Mouse (Mus musculus) MEL (cell line): ENCODE results near the gene Fam213b.

Experiments used
- CHD1 ChIP-seq: IDR thresholded peaks from 2 replicates; pipeline ENCODE4 v1.6.1; 2012; ENCODE audit warnings: low read depth, mild to moderate bottlenecking, inconsistent platforms, low read length, improper control_type of control experiment
- CHD2 ChIP-seq: IDR thresholded peaks from 2 replicates; pipeline ENCODE4 v1.6.1; 2011; ENCODE audit warnings: low read length, improper control_type of control experiment
- CTCF ChIP-seq, 3 experiments: IDR thresholded peaks in 2 of 3; conservative IDR thresholded peaks in 1 of 3; 2 replicates each; pipeline ENCODE4 v1.5.1; 2011 to 2012; ENCODE audit warnings: low read length in 3 of 3, low read depth in 2 of 3, mild to moderate bottlenecking in 2 of 3, improper control_type of control experiment in 1 of 3, inconsistent platforms in 1 of 3, mixed read lengths in 1 of 3, moderate library complexity in 1 of 3; ENCODE audit not compliant: control insufficient read depth in 1 of 3, insufficient read depth in 1 of 3, poor library complexity in 1 of 3, severe bottlenecking in 1 of 3
- E2F4 ChIP-seq: IDR thresholded peaks from 2 replicates; pipeline ENCODE4 v1.6.1; 2011; ENCODE audit warnings: low read depth, low read length, improper control_type of control experiment, borderline replicate concordance
- GATA1 ChIP-seq: IDR thresholded peaks from 2 replicates; pipeline ENCODE4 v1.6.1; 2011; ENCODE audit warnings: low read depth, low read length, improper control_type of control experiment
- KAT2A ChIP-seq: conservative IDR thresholded peaks from 2 replicates; pipeline ENCODE4 v1.6.1; 2012; ENCODE audit warnings: low read depth, low read length, improper control_type of control experiment, inconsistent platforms
- MAX ChIP-seq: IDR thresholded peaks from 2 replicates; pipeline ENCODE4 v1.6.1; 2011; ENCODE audit warnings: low read length, improper control_type of control experiment
- MAZ ChIP-seq: IDR thresholded peaks from 2 replicates; pipeline ENCODE4 v1.6.1; 2012; ENCODE audit warnings: low read depth, mild to moderate bottlenecking, inconsistent platforms, low read length, improper control_type of control experiment
- POLR2A ChIP-seq, 2 experiments: IDR thresholded peaks; 2 replicates each; pipeline ENCODE4 v1.6.1; 2011 to 2012; ENCODE audit warnings: low read length in 2 of 2, mild to moderate bottlenecking in 2 of 2, control low read depth in 1 of 2, improper control_type of control experiment in 1 of 2, low read depth in 1 of 2, moderate library complexity in 1 of 2; ENCODE audit not compliant: control insufficient read depth in 1 of 2, insufficient read depth in 1 of 2, poor library complexity in 1 of 2
- POLR2AphosphoS5 ChIP-seq: IDR thresholded peaks from 2 replicates; pipeline ENCODE4 v1.6.1; 2012; ENCODE audit warnings: low read depth, borderline replicate concordance, mild to moderate bottlenecking, inconsistent platforms, low read length, moderate library complexity, mixed read lengths
- RAD21 ChIP-seq: IDR thresholded peaks from 2 replicates; pipeline ENCODE4 v1.6.1; 2011; ENCODE audit warnings: mild to moderate bottlenecking, low read depth, low read length, improper control_type of control experiment
- TCF12 ChIP-seq: IDR thresholded peaks from 2 replicates; pipeline ENCODE4 v1.6.1; 2014; ENCODE audit warnings: low read depth, mild to moderate bottlenecking, inconsistent platforms, low read length, improper control_type of control experiment, moderate library complexity
- UBTF ChIP-seq: IDR thresholded peaks from 2 replicates; pipeline ENCODE4 v1.6.1; 2012; ENCODE audit warnings: low read depth, mild to moderate bottlenecking, inconsistent platforms, low read length, improper control_type of control experiment, moderate library complexity, borderline replicate concordance; ENCODE audit not compliant: insufficient read depth

DNA sequence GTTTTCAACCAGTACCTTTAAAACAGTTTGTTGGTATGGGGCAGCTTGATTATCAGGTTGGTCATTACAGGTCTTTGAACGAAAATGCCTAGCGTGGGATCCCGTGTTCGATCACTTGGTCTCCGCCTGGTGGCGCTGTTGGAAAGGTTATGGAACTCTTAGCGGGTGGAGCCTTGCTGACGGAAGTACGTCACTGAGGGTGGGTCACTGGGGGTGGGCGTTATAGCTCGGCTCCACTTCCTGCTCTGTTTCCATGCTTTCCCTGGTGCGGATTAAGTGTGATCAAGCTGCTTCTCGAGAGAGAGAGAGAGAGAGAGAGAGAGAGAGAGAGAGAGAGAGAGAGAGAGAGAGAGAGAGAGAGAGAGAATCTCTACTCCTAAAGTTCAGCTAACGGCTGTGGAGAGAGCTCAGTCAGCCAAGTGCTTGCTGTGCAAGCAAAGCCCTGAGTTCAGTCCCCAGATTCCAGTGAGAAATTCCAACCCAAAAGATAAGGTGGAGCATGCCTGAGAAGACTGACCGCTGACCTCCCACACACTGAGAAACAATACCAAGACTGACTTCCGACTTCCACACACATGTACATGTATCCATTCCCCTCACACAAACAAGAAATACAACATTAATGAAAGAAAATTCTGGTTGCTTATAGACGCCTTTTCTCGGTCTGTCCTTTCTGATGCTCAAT, 20.9 kb downstream of the Fam213b start:
- TF ChIP-seq CTCF (IDR thresholded peaks at IDR 0.05 in 2 of 3, conservative IDR thresholded peaks at IDR 0.05 in 1 of 3; ENCODE audit: control insufficient read depth in 1 of 3, insufficient read depth in 1 of 3, low read depth in 2 of 3, low read length in 3 of 3, poor library complexity in 1 of 3, severe bottlenecking in 1 of 3): peak; percentile 34 to 66 (median 65)
- TF ChIP-seq POLR2A (IDR thresholded peaks at IDR 0.05; ENCODE audit: control insufficient read depth in 1 of 2, insufficient read depth in 1 of 2, low read depth in 1 of 2, low read length in 2 of 2, poor library complexity in 1 of 2): peak in 1 of 2 experiments; percentile 51; a peak in 1 of 4 replicates
- TF ChIP-seq POLR2AphosphoS5: no peak
- no peak for TF ChIP-seq CHD1
- TF ChIP-seq GATA1: no peak
- no peak for TF ChIP-seq CHD2
- no peak for TF ChIP-seq KAT2A
- TF ChIP-seq UBTF: no peak
- TF ChIP-seq E2F4: no peak
- TF ChIP-seq MAX: peak; percentile 38; the same call in 1 of the 2 replicates
- no peak for TF ChIP-seq MAZ
- TF ChIP-seq TCF12: no peak
- TF ChIP-seq RAD21: peak; percentile 69
